ENCODE assay signal across 8 mouse cellular contexts in genomic region chr4:141537706-141538407, GRCm38 (mm10). TPM values are rescaled to one million over a fixed set of nuclear protein-coding genes. Genes with fewer than 3 reads are reported as not detected.
DNase-seq lines count a peak whose midpoint lies in the region; ATAC-seq and TF ChIP-seq lines count a peak whose summit lies in the region.

No protein-coding gene starts in this region.

- ATAC-seq in forebrain, postnatal 0 days: 0 out of 2 replicates have a peak, but pooled peaks have one; percentile 0
- ATAC-seq in liver, embryonic 16.5 days (ENCODE audit: low read depth): peak; percentile 9
- ATAC-seq in megakaryocyte-erythroid progenitor cell, adult 5-6 weeks (replicated peaks; ENCODE audit: low FRiP score, low TSS enrichment, poor library complexity, severe bottlenecking): no peak

- peak; percentile 55 to 61 for DNase-seq in spleen, adult 18-20 months
- no peak for DNase-seq in spleen, adult 12 weeks (ENCODE audit: low spot score)
- DNase-seq in cerebellum, adult 11-12 months: peak; percentile 65
- peak; percentile 42 for DNase-seq in forebrain, postnatal 0 days
- DNase-seq in induced T-regulatory cell, adult 2 months (ENCODE audit: low read depth): peak; percentile 71
- peak; percentile 31 for DNase-seq in right cerebral cortex, adult 18-20 months

- peaks cover 20% of the 10 kb centered on the region for H3K4me1 ChIP-seq in forebrain, postnatal 0 days (ENCODE audit: insufficient read depth)
- H3K4me1 ChIP-seq in liver, embryonic 16.5 days (ENCODE audit: control insufficient read depth, low read depth, low read length): peaks cover 47% of the 10 kb centered on the region

- H3K9ac ChIP-seq in forebrain, postnatal 0 days: peak overlapping the region; percentile 90
- H3K9ac ChIP-seq in liver, embryonic 16.5 days (ENCODE audit: low read depth, low read length): peak overlapping the region; percentile 94

- H3K27me3 ChIP-seq in forebrain, postnatal 0 days (ENCODE audit: insufficient read depth, low read length): no peaks in the 10 kb centered on the region
- H3K27me3 ChIP-seq in liver, embryonic 16.5 days (ENCODE audit: control insufficient read depth, insufficient read depth, low read depth, low read length): no peaks in the 10 kb centered on the region

- H3K36me3 ChIP-seq in forebrain, postnatal 0 days (ENCODE audit: insufficient read depth): no peaks in the 10 kb centered on the region
- H3K36me3 ChIP-seq in liver, embryonic 16.5 days (ENCODE audit: control insufficient read depth, insufficient read depth): no peaks in the 10 kb centered on the region

- H3K4me3 ChIP-seq in forebrain, postnatal 0 days (ENCODE audit: low read depth, low read length): peak overlapping the region; percentile 89
- peak overlapping the region; percentile 94 for H3K4me3 ChIP-seq in liver, embryonic 16.5 days (ENCODE audit: low read depth, low read length)

- H3K9me3 ChIP-seq in forebrain, postnatal 0 days (ENCODE audit: low read length): no peaks in the 10 kb centered on the region
- H3K9me3 ChIP-seq in liver, embryonic 16.5 days (replicated peaks; ENCODE audit: control insufficient read depth, low read length): no peaks in the 10 kb centered on the region

- peak overlapping the region; percentile 82 for H3K4me2 ChIP-seq in forebrain, postnatal 0 days (ENCODE audit: low read depth)
- peak overlapping the region; percentile 99 for H3K4me2 ChIP-seq in liver, embryonic 16.5 days (ENCODE audit: low read depth, low read length)

- under 1% methylated on average over 87 of the region's 101 CpGs for WGBS in forebrain, postnatal 0 days
- WGBS in liver, embryonic 16.5 days (ENCODE audit: insufficient replicate concordance): under 1% methylated on average over 99 of the region's 101 CpGs

- H3K27ac ChIP-seq in forebrain, postnatal 0 days (ENCODE audit: low read depth, low read length): peak overlapping the region; percentile 96
- H3K27ac ChIP-seq in liver, embryonic 16.5 days (ENCODE audit: low read length): peak overlapping the region; percentile 94

- no peak for TF ChIP-seq CTCF in forebrain, postnatal 0 days (IDR thresholded peaks at IDR 0.05; ENCODE audit: low read depth)

RNA-seq across cellular contexts. Expression of gene Spen, which starts 0.5 kb away (rescaled TPM):
- total RNA-seq in forebrain, postnatal 0 days (2014; rRNA removed): 21.7 and 24.7 TPM in 2 replicates
- polyA plus RNA-seq in forebrain, postnatal 0 days (2015; fragmentation: Nextera tagmentation; extraction: Ambion mirVana): 6.0 and 10.7 TPM in 2 replicates
- 2.9 and 3.3 TPM in 2 replicates for polyA plus RNA-seq in liver, embryonic 16.5 days (2015; fragmentation: Nextera tagmentation; extraction: Ambion mirVana)
- total RNA-seq in megakaryocyte-erythroid progenitor cell, adult 5-6 weeks (2014; fragmentation: Nextera tagmentation): 64.2 and 81.5 TPM in 2 replicates
- 21.1 and 40.5 TPM in 2 replicates for total RNA-seq in megakaryocyte-erythroid progenitor cell, adult 5-6 weeks (2017)
